Mouse (Mus musculus): Measurements from ENCODE around the gene Kdsr. TPM values are rescaled to one million over a fixed set of nuclear protein-coding genes. Genes with fewer than 3 reads are reported as not detected.

Kdsr gene
- polyA plus RNA-seq (2021), result 21.7 TPM

DNA sequence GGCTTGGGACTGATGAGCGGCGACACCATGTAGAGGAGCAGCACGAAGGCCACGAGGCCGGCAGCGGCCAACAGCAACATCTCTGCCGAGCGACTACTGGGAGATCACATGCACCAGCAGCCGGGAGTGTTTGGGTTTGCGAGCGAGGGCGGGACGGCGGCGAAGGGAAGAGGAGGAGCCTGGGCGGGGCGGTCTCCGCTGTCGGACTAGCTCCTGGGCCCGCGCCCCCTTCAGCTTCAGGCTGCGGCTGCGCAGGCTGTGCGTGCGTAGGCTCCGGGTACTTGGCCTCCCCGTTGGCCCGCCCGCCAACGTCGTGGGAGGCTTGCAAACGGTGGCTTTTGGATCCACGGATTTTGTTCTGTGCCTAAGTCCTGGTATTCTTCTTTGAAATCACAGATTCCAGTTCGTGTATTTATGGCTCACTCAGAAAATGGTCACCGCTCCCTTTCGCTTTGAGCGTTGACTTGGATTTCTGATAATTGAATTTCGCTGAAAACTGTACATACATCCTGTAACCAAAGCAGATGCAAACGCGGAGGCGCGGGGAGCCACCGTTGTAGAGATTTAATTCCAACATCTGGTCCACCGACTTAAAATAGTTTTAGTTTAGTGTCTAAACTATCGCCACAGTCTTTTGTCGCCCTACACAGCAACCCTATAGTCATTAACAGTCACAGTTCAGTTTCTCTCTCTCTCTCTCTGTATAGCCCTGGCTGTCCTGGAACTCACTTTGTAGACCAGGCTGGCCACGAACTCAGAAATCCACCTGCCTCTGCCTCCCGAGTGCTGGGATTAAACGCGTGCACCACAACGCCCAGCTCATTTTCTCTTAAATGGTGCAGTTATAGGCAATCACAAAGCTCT, at the start of gene Kdsr:
TSS of gene Kdsr (minus strand) at position 156 of the 864 bp plus-strand sequence.
- ATAC-seq, result peak; percentile 97
- CTCF ChIA-PET, result interaction anchor here (1.0 to 1.6 kb wide), 5 partner anchors 10 to 335 kb away, joined by 3 to 6 read pairs (median 5); no protein-coding TSS in a partner anchor
- in situ Hi-C loops (cut with MboI; ENCODE audit: low pct_unique_long_range_greater_than_20kb), result loop anchor here (25.0 kb wide), 1 partner anchor 1048 kb away; no protein-coding TSS in a partner anchor
- POLR2A ChIA-PET, result interaction anchor here (1.0 kb wide), 1 partner anchor 10 kb away, joined by 3 read pairs; no protein-coding TSS in a partner anchor
- DNase-seq (ENCODE audit: low read depth, low spot score), result peak; percentile 89
- no peak for TF ChIP-seq CTCF (IDR thresholded peaks at IDR 0.05)
- no peaks in the 10 kb centered on the region for H3K27me3 ChIP-seq

DNA sequence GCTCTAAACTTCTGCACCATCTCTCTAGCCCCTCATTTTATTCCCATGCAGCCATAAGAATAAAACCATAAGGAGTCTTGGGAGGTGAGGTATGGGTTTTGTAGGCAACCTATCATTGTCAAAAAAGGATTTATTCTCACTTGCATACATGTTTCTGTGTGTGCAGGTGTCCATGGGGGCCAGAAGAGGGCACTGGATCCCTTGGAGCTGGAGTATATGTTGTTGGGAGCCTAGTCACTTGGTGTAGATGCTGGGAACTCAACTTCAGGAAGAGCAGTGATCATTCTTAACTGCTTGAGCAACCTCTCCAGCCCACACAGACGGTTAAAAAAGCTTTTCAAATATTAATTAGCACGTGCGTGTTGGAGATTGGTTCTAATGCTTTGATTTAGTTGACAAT, 40.4 kb upstream of the Kdsr start:
- in situ Hi-C loops (cut with MboI; ENCODE audit: low pct_unique_long_range_greater_than_20kb), result loop anchor here (25.0 kb wide), 1 partner anchor 738 kb away; no protein-coding TSS in a partner anchor
- ChIA-PET POLR2A (no interaction called here), CTCF (interaction anchor here (1.0 kb wide), 1 partner anchor 10 kb away, joined by 3 read pairs; no protein-coding TSS in a partner anchor)
- H3K27me3 ChIP-seq, result no peaks in the 10 kb centered on the region
- ATAC-seq (no peak), DNase-seq (ENCODE audit: low read depth, low spot score) (no peak)
- TF ChIP-seq CTCF (IDR thresholded peaks at IDR 0.05), result peak; percentile 36

DNA sequence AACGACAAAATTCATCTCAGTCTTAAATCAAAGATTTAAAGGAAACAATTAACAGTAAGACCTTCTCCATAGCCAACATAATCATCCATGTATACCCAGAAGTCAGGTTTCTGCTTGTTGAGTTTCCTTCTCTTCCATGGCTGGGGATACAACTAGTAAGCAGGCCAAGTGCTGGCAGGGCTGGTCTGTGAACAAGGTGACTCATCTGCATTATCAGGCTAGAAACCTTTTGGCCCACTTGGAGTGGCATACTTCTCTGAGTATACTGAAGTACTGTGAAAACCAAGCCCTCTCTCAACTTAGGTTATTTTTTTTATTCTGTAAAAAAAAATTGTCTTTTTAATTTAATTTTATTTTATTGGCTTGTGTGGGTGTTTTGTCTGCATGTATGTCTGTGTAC, 39.9 kb upstream of the Kdsr start:
- no peak for TF ChIP-seq CTCF (IDR thresholded peaks at IDR 0.05)
- ChIA-PET CTCF (interaction anchor here (0.9 to 1.0 kb wide), 2 partner anchors 10 to 15 kb away, joined by 3 read pairs; no protein-coding TSS in a partner anchor), POLR2A (no interaction called here)
- ATAC-seq, result no peak
- in situ Hi-C loops (cut with MboI; ENCODE audit: low pct_unique_long_range_greater_than_20kb), result no loop called here
- no peaks in the 10 kb centered on the region for H3K27me3 ChIP-seq
- no peak for DNase-seq (ENCODE audit: low read depth, low spot score)

DNA sequence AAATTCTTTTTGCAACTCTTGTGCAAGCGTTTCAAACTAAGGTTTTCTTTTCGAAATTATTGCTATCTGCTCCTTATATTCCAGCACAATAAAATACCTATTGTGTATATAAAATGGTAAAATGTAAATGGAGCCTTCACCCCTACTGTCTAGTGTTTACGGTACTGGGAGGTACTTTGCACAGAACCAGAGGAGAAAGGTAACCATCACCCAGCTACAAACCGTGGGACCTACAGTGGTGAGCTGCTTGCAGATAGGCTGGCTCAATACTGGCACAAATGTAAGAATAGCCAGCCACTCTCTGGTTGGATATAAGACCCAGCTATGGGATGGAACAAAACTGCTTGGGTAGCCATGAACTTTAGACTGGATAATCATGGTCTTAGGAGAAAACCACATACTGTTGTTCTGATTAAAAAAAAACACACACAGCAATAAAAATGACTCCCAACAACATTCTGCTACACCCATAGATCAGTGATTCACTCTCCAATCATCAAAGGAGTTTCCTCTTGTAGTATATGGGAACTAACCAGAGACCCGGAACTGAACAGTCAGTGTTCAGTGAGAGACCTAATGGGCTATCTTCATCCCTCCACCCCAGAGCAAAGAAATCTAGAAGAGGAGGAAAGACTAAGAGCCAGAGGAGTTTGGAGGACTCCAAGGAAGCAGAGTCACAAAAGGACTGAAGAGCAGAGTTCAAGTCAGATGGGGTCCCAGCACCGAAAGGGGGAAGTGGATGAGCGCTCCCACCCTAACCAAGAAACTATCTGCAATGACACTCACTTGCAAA, 37.7 kb upstream of the Kdsr start:
- DNase-seq (ENCODE audit: low read depth, low spot score) (no peak), ATAC-seq (no peak)
- no peaks in the 10 kb centered on the region for H3K27me3 ChIP-seq
- ChIA-PET POLR2A (no interaction called here), CTCF (no interaction called here)
- no peak for TF ChIP-seq CTCF (IDR thresholded peaks at IDR 0.05)
- in situ Hi-C loops (cut with MboI; ENCODE audit: low pct_unique_long_range_greater_than_20kb), result no loop called here

DNA sequence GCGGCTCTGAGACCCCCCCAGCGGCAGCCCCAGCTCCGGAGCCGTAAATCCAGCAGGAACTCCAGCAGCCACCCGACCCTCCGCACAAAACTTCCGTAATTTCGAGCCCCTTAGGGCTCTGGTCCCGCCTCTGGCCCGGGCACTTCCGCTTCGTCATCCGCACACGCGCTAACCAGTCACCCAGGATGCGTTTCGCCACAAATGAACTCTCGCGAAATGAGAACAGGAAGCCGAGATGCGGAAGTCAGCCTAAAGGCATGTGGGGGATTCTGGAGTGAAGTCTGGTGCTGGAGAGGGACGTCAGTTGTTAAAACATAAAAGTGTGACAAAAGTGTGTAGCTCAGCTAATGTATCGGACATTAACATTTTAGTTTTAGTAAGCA, 37.0 kb upstream of the Kdsr start, which contains the start of gene Vps4b:
TSS of gene Vps4b (minus strand) at position 187 of the 383 bp plus-strand sequence.
- in situ Hi-C loops (cut with MboI; ENCODE audit: low pct_unique_long_range_greater_than_20kb), result no loop called here
- POLR2A ChIA-PET, result no interaction called here
- ATAC-seq (peak; percentile 96), DNase-seq (ENCODE audit: low read depth, low spot score) (peak; percentile 78)
- no peaks in the 10 kb centered on the region for H3K27me3 ChIP-seq
- TF ChIP-seq CTCF (IDR thresholded peaks at IDR 0.05), result no peak
- CTCF ChIA-PET, result no interaction called here

DNA sequence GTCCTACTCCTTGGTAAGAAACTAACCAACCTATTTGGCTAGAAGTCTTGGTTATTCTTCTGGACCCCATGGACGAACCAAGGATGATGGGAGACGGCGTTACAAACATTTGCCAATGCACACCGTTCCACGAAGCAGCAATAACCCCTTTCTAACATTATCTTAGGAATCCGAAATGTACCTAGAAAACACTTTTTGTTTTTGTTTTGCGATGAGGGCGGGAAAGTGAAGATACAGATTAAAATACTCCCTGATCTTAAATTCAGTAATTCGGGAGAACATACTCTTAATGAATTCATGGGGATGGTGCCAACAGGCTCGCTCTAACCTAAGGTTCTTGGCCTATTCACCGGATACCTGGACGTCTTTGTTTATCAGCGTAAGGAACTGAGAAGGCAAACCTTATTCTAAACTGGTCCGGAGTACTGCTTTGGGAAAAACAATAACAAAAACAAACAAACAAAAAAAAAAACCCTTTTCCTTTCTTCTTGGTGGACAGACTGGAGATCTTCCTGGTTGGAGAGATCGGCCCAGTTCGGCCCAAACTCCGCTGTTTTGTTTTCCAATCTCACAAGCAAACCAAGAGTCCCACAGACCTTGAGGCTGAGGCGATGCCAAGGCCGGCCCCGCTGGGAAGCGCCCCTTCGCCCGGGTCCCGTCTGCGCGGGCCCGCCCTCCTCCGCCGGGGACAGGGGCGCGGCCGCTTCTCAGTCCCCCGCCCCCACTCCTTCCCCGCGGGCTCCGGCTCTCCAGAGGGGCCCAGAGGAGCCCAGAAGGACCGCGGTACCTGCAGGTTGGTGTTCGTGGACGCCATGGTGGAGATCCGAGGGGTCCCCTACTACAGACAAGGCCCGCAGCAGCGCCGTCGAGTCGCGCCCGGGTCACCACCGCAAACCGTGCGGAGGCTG, 36.4 kb upstream of the Kdsr start:
- H3K27me3 ChIP-seq, result no peaks in the 10 kb centered on the region
- ChIA-PET CTCF (no interaction called here), POLR2A (no interaction called here)
- no peak for TF ChIP-seq CTCF (IDR thresholded peaks at IDR 0.05)
- in situ Hi-C loops (cut with MboI; ENCODE audit: low pct_unique_long_range_greater_than_20kb), result no loop called here
- ATAC-seq (peak; percentile 78), DNase-seq (ENCODE audit: low read depth, low spot score) (no peak)

DNA sequence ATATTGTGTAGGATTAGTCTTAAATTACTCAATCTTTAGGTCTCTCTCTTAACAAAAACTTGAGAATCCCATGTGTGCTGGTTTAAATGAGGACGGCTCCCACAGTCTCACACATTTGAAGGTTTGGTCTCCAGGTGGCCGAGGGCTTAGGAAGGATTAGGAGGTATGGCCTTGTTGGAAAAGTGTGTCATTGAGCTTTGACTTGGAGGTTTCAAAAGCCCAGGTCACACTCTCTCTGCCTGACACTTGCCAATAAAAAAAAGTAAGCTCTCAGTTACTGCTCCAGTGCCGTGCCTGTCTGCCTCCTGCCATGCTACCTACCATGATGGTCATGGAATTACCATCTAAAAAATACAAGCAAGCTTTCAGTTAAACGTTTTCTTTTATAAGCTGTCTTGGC, 15.4 kb upstream of the Kdsr start:
- ChIA-PET POLR2A (no interaction called here), CTCF (interaction anchor here (0.9 to 1.0 kb wide), 2 partner anchors 9 to 10 kb away, joined by 3 read pairs; no protein-coding TSS in a partner anchor)
- ATAC-seq (no peak), DNase-seq (ENCODE audit: low read depth, low spot score) (no peak)
- no peak for TF ChIP-seq CTCF (IDR thresholded peaks at IDR 0.05)
- no peaks in the 10 kb centered on the region for H3K27me3 ChIP-seq
- in situ Hi-C loops (cut with MboI; ENCODE audit: low pct_unique_long_range_greater_than_20kb), result loop anchor here (25.0 kb wide), 1 partner anchor 1063 kb away; no protein-coding TSS in a partner anchor

DNA sequence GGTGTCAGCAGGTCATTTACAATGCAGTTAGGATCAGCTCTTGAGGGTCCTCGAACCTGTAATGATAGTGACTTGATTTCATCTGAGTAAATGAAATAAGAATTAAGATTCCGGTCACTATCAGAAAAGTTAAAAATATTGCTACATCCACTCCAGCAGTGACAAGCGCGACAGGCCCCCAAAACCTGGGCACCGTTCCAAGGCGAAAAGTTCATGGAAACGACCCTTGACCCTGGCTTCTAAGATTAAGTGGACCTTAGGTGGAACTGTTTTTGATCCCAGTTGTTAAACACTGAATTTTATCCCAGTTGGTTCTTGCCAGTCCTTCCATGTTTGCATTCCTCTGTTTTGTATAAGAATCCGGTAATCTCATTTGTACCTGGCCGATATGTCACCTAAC, 14.6 kb upstream of the Kdsr start:
- no peaks in the 10 kb centered on the region for H3K27me3 ChIP-seq
- CTCF ChIA-PET, result interaction anchor here (0.9 to 1.5 kb wide), 3 partner anchors 8 to 10 kb away, joined by 3 read pairs; no protein-coding TSS in a partner anchor
- in situ Hi-C loops (cut with MboI; ENCODE audit: low pct_unique_long_range_greater_than_20kb), result loop anchor here (25.0 kb wide), 1 partner anchor 1062 kb away; no protein-coding TSS in a partner anchor
- DNase-seq (ENCODE audit: low read depth, low spot score) (no peak), ATAC-seq (no peak)
- POLR2A ChIA-PET, result no interaction called here
- no peak for TF ChIP-seq CTCF (IDR thresholded peaks at IDR 0.05)

DNA sequence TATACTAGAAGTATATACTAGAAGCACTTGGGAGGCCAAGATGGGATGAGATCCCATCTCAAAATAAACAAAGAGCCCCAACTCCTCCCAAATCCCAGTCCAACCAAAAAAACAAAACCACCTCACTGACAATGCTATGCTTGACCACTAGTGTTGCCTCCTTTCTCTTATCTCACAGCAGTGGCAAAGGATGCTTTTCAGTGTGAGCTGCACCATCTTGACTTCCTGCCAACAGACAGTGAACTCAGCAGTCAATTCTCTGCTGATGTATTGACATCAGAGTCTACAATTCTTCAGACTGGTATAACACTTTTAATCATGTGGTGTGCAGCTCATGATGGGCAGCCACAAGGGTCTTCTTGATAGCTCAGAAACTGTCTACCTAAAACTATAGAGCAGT, 9.2 kb upstream of the Kdsr start:
- TF ChIP-seq CTCF (IDR thresholded peaks at IDR 0.05), result no peak
- in situ Hi-C loops (cut with MboI; ENCODE audit: low pct_unique_long_range_greater_than_20kb), result loop anchor here (25.0 kb wide), 1 partner anchor 1056 kb away; no protein-coding TSS in a partner anchor
- ATAC-seq (no peak), DNase-seq (ENCODE audit: low read depth, low spot score) (no peak)
- POLR2A ChIA-PET, result no interaction called here
- CTCF ChIA-PET, result interaction anchor here (1.0 to 2.6 kb wide), 2 partner anchors 8 to 49 kb away, joined by 3 to 6 read pairs; no protein-coding TSS in a partner anchor
- no peaks in the 10 kb centered on the region for H3K27me3 ChIP-seq
